Mouse (Mus musculus) spleen, postnatal 10 days (tissue): ENCODE results near the gene Igsf6.
"Not testable (repeated sequence)": the region's sequence is repeated elsewhere in the genome, so short reads cannot be mapped to it uniquely, and the experiment has no call there.

Experiments
- DNase-seq, 2 experiments: peaks; one replicate each; pipeline ENCODE4 v3.0.0; 2021 to 2022; ENCODE audit warnings: low spot score in 2 of 2

Gene Igsf6

DNA sequence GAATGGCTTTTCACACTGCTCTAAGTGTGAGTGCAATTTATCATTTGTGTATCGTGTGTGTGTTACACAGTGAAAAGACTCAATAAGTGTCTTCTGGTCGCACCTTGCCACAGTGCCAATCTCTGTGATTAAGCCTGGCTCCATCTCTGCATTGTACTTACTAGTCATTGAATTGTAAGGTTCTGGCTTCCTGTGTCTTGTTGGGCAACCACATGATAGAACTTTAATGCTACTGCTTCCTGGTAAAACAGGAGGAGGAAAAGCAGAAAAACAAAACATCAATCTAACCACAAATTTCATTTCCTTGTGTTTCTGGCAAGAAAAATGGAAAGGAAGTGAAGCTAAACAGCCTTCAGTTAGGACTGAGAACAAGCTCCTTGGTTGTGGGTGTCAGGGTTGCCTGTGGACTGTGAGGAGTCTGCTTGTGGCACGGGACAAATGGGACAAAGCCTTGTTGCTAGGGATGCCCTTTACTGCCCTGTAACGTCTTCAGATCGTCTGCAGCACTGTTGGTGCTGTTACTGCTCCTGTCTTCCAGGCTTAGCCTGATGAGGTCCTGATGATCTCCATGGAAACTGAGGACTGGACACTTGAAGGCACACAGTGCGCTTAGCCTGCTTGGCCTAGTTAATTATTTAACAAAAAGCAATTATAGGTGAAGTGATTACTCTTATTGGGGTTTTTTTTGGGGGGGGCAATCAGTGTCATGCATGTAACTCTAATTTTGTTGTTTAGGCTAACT is 14.7 kb downstream of the Igsf6 start:
- DNase-seq: no peak

DNA sequence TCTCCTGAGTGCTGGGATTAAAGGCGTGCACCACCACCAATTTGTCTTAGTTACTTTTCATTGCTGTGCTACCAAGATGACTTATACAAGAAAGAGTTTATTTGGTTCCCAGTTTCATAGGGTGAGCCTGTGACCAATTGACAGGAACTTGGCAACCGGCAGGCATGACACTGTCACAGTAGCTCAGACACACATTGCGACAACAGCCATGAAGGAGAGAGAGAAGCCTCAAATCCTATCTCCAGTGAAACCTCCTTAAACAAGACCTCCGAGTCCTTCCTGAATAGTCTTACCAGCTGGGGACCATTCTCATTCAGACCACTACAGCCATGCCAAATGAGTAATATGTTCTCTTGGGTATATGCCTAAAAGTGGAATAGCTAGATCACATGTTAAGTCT is 21.3 kb downstream of the Igsf6 start:
- DNase-seq: no peak

DNA sequence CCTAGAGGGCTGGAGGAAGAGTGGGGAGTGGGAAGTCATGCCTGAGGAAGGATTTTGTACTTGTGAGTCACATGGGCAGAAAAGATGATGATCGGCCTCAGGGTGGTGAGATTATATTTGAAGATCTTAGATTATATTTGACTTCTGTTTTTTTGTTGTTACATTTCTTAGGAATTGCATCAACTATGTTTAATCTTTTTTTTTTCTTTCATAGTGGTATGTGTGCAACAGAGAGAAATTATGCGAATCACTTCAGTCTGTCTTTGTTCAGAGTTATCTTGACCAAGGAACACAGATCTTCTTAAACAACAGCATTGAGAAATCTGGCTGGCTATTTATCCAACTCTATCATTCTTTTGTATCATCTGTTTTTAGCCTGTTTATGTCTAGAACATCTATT is 26.7 kb downstream of the Igsf6 start:
- no peak for DNase-seq

GRCm38 (mm10) chr7:121045671-121046453 is 28.5 kb downstream of the Igsf6 start:
- no peak for DNase-seq

DNA sequence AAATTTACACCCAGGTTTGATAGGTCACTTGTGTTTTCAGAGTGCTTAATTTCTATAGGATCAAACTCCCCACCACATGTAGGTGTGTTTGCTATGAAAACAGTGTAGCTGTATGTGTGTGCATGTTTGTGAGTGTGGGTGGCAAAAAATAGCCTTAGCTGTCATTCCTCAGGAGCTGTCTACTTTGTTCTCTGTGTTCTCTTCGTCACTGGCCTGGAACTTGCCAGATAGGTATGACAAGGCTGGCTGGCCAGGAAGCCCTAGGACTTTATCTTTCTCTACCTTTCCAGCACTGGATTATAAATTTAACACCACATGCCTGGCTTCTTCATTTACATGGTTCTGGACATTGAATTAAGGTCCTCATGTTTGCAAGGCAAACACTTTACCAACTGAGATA is 30.1 kb downstream of the Igsf6 start:
- DNase-seq: no peak

DNA sequence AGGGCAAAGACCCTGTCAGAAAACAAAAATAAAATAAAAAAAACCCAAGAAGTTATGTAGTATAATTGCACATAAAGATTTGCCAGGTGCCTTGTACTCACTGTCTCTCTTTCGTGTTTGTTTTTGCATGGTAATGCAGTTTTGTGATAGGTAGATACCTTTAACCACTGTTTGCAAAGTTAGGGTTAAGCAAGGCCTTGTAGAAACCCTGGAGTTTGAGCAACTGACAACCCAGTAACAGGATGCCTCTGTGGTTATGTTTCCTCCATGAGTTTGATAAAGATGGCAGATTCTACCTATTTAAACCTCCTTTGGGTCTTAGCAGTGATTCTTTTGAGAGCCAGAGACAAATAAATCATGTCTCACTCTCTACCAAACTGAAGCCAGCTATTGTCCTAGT is 30.9 kb downstream of the Igsf6 start:
- DNase-seq: no peak

DNA sequence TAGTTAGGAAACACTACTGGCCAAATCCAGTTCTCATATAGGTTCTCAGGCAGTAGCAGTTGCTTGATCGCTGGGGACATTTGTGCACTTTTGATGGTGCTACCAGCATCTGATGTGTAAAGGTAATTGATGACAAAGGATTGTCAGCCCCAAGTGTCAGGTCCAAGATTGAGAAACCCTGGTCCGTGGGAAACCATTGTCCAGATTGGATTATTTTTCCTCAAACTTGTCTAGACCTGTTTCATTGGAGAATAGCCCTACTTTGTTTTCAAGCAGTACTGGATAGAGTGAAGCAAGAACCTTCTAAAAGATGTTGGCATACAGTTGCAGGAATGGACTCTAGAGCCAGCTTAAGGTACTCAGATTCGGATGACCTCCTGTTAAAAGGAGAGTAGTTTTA is 31.4 kb downstream of the Igsf6 start:
- no peak for DNase-seq

GRCm38 (mm10) chr7:121041989-121042388 is 32.4 kb downstream of the Igsf6 start:
- DNase-seq: no peak

GRCm38 (mm10) chr7:121040595-121040994 is 33.8 kb downstream of the Igsf6 start:
- no peak for DNase-seq

DNA sequence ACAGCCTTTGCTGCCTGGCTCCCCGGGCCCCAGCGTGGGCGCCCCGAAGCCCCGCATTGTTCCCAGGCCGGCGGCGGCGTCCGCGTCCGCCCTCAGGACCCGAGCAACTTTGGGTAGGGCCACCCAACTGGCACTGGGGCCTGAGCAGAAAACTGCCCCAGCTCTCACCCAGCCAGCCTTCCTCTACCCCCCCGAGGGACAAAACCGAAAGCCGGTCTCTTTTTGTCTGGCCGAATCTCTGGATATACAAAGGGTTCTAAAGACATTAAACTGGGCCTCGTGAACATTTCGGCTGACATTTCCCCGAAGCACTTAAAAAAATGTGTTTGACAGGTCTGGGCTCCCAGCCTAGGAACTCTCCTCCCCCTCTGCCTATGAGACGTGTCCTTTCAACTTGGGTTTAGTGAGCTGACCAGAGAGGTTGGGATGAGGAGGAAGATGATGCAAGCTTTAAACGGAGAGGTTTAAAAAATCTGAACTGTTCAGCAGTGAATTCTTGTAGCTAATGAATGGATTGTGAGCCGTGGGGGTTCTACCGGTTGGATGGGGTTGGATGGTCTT is 39.1 kb downstream of the Igsf6 start:
- DNase-seq: no peak

DNA sequence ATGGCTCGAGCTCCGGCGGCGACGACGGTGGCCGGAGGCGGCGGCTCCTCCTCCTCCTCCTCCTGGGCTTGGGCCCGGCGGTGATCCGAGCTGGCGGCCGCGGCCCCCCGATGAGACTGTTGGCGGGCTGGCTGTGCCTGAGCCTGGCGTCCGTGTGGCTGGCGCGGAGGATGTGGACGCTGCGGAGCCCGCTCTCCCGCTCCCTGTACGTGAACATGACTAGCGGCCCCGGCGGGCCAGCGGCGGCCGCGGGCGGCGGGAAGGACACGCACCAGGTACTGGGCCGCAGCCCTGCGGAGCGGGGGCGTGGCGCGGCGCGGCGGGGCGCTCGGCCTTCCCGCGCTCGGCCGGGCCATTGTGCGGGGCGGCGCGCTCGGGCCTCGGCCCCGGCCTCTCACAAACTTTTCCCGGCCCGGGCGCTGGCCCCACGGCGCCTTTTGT is 39.7 kb downstream of the Igsf6 start:
- DNase-seq: peak; percentile 70 to 82

GRCm38 (mm10) chr7:121033856-121034652 is 40.3 kb downstream of the Igsf6 start, which contains the start of gene Mettl9:
TSS of gene Mettl9 (plus strand) at chr7:121034445.
- DNase-seq: peak; percentile 90 to 93

DNA sequence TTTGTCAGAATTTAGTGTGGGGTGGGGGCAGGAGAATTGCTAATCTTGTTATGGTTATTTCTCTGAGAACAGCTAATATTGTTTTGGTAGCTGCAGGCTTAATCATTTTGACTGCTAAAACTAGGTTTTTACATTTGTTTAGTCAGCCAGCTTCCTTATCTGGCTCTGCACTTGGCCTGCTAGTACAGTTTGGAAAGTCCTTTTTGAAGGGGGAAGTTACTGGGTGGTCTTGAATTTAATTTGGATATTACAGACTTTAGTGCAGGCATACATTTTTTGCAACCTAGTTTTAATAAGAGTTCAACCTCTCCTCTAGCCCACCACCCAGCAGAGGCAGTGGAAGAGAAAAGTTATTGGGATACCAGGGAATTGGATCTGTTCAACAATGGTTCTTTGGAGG is 44.4 kb downstream of the Igsf6 start:
- not testable (repeated sequence) for DNase-seq

DNA sequence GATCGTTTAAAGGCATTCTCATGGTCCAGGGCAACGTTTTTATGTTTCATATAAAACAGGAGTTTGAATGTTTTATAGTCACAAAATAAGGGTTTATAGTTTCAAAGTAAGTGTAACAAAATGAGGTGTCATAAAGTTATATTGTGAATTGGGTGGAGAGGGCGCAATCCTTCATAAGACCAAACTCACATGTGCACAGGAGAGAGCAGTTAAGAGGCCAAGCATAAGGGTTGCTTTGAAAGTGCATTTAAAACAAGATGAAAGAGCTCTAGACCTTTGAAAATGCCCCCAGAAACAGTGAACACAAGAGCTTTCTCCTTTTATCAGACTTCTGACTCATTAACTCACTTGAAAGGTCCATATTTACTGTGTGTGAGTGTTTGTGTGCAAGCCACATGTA is 48.1 kb downstream of the Igsf6 start:
- DNase-seq: no peak

GRCm38 (mm10) chr7:121025221-121026008 is 49.0 kb downstream of the Igsf6 start:
- DNase-seq: no peak

DNA sequence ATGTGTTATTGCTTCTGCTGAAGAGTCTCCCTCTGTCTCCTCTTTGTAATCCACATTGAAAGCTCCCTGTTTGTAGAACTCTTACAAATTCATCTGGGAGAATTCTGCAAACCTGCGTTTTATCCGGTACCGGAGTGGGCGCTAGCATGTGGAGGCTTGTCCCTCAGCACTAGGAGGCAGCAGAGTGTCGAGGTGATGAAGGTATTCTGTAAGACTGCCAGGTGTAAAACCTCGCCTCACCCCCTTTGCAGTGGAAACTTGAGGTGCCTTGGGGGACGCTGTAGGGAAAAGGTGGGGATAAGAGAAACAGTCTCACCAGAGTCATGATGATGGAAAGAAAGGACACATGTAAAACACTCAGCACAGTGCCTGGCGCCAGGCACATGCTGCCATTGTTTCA is 54.1 kb downstream of the Igsf6 start:
- peak in 1 of 2 experiments; percentile 29 for DNase-seq

- DNase-seq: no peak
Observed at GRCm38 (mm10) chr7:121018778-121019177, 55.6 kb downstream of the Igsf6 start.

DNA sequence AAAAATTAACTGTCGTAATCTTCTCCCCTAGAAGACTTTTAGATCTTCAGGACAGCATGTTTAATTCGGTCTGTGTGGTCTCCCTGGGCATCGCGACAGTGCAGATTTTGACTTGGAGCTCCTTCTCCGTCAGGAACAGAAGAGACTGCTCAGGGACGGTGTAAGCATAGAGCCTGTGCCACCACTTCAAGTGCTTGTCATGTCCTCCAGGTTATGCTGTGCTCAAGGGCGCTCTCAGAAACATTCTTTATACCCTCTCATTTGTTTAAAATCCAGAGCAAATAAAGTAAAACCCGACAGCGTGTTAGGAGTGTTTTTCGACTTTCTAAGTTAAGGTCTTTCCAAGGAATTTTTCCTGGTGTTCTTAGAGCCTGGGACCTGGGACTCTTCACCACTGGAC is 59.9 kb downstream of the Igsf6 start:
- no peak for DNase-seq
